Mouse (Mus musculus) heart, adult 9 months (tissue): ENCODE measurements around the gene Zic1.

Experiments
- DNase-seq, 2 experiments: peaks; one replicate each; pipeline ENCODE4 v3.0.0; 2022; ENCODE audit warnings: low spot score in 2 of 2

Gene Zic1

DNA sequence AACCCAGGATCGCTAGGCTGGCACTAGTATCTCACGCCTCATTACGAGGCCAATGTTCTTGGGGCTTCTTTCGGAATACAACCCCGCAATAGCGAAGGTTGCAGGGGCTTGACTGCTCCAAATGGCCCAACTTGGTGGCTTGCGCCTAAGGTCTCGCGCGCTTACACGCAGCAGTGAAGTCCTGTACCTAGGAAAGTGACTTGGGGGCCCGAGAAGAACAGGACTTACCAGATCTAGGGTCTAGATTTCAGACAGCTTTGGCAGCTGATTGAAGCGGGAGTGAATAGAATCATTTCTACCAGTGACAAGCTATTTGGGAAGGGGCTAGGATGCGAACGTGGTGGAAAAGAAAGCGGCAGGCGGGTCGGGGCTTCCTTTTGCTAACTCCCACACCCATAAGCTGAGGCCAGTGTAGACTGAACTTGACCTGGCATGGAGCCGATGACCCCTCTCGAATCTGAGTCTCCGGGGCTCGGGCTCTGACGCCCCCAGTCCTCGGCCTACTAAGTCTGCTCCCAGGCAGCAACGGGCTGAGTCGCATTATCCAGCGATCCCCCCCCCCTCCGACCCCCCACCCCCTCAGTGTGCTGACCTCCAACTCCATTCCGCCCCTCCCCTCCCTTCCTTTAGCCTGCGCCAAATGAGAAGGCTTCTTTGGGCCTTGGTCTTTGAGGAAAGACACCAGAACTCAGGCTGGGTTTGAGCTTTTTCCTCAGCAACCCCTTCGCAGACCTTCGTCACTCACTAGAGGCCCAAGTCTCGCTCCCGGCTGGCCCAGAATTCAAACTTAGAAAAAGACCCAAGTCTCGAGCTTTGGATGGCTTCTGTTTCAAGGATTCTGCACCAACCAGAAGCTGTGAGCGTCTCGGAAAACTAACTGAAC is 11.8 kb downstream of the Zic1 start:
- no peak for DNase-seq

GRCm38 (mm10) chr9:91352786-91353185 is 12.8 kb downstream of the Zic1 start:
- no peak for DNase-seq

DNA sequence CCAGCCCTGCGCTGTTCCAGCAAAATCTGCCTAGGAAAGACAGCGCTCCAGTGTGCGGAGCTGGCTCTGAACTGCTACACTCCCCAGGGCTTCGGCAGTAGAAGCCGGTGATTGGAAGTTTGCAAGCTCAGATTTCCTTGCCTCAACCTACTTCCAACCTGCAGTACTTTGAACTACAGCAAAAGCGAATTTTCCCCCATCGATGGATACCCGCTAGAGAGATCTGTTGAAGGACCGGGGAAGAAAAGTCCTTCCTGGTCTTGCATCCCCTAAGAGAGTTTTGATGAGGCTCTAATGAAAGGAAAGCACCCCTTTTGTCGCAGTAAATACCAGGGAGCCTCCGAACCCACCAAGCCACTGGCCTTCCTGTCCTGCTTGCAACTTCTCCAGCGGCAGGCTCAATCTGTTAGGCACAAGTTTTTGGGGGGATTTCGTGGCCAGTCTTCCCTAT is 13.6 kb downstream of the Zic1 start:
- DNase-seq: no peak

DNA sequence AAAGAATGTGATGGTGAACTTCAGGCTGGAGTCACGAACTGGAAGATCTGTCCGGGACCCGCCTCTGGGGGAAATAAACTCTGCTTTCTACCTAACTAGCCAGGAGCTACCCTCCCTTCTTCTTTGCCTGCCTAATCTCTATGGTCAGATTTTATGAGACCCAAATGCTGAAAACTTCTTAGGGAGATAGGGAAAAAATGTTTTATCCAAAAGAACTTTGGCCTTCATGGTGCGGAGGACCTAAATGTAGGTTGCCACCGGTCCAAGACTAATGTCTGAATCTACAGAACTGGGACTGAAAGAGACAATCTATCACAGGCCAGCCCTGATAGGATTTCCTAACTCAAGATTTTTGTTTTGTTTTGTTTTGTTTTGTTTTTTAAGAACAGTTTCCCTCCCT is 14.2 kb downstream of the Zic1 start:
- no peak for DNase-seq

GRCm38 (mm10) chr9:91350861-91351291 is 14.7 kb downstream of the Zic1 start:
- DNase-seq: no peak

DNA sequence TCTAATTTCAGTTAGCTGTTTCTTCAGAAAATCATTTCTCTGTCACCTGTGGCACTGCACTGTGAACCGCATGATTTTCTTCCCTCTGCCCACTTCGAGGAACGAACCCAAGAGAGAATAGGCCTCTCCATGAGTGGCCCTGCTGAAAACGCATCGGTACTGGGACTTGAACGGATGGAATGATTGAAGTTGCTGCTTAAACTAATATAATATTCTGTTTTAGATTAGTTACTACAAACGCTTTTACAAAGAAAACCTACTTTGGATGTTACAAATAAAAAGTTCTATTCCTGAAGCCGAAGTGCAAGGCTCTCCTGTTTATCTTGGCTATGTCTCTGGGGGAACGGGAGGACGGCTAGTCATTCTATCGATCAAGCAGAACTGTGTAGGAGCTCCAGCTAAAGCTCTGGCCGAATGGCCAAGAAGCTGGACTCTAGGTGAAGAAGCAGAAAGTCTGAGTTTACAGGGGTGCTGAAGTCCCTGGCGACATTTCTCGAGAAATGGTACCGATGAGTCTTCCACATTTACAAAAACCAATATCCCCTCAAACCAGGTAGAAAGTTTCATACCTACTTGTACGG is 15.3 kb downstream of the Zic1 start:
- DNase-seq: no peak

GRCm38 (mm10) chr9:91348746-91349145 is 16.9 kb downstream of the Zic1 start:
- DNase-seq: no peak

- DNase-seq: no peak
Observed at GRCm38 (mm10) chr9:91347591-91347990, 18.0 kb downstream of the Zic1 start.
